Mouse (Mus musculus) layer of hippocampus, adult 8-10 months (tissue): Measurements from ENCODE around the gene Rps26. TPM values are rescaled to one million over a fixed set of nuclear protein-coding genes. Genes with fewer than 3 reads are reported as not detected.

Experiments
- microRNA-seq, 2 experiments: library from miRNA; unstranded; fragments of <30 nt; microRNA quantifications; one replicate each; pipeline ENCODE4 v1.2.0; 2022
- total RNA-seq, 4 experiments: library from RNA; stranded (reverse); gene quantifications; 2 replicates each; pipeline ENCODE4 v1.2.4; 2022

The Rps26 gene
- total RNA-seq, 4 experiments from 2014 or later: 141 to 325 (median 239) TPM

Small RNA genes lying within 50 kb of the gene (microRNA-seq; reads per million reads assigned to microRNA genes)
- 0 reads per million in 2 experiments for gene Mir6917

Other genes with a start within 250 kb of the Rps26 start
- 10 to 100 TPM; 46.3 to 57.3 (median 50.2) TPM for gene Ankrd52, start 249.6 kb downstream of the Rps26 start, total RNA-seq
- under 1 TPM in 3 of 4 experiments, not detected in 1; 0.35 to 0.45 (median 0.43) TPM for gene Slc39a5, start 225.5 kb downstream of the Rps26 start, total RNA-seq
- 100 to 1,000 TPM in 2 of 4 experiments, 10 to 100 TPM in 2; 94.4 to 107 (median 100) TPM for gene Nabp2, start 215.3 kb downstream of the Rps26 start, total RNA-seq
- gene Rnf41, start 215.1 kb downstream of the Rps26 start, total RNA-seq: 10 to 100 TPM; 71.7 to 79.9 (median 75.7) TPM
- gene Smarcc2, start 167.5 kb downstream of the Rps26 start, total RNA-seq: 100 to 1,000 TPM; 238 to 267 (median 258) TPM
- gene Myl6, start 132.6 kb downstream of the Rps26 start, total RNA-seq: 100 to 1,000 TPM; 486 to 591 (median 538) TPM
- gene Myl6b, start 128.1 kb downstream of the Rps26 start, total RNA-seq: 10 to 100 TPM; 18.4 to 23.6 (median 22.6) TPM
- gene Esyt1, start 100.9 kb downstream of the Rps26 start, total RNA-seq: 10 to 100 TPM in 2 of 4 experiments, 1 to 10 TPM in 2; 7.0 to 11.5 (median 9.3) TPM
- gene Zc3h10, start 79.0 kb downstream of the Rps26 start, total RNA-seq: 10 to 100 TPM; 12.7 to 17.0 (median 15.2) TPM
- gene Rpl41, start 77.4 kb downstream of the Rps26 start, total RNA-seq: 1,000 to 10,000 TPM; 1,259 to 1,817 (median 1,529) TPM
- gene Pa2g4, start 60.8 kb downstream of the Rps26 start, total RNA-seq: 10 to 100 TPM; 58.7 to 62.0 (median 59.0) TPM
- 1 to 10 TPM; 6.8 to 8.4 (median 8.1) TPM for gene Erbb3, start 37.1 kb downstream of the Rps26 start, total RNA-seq
- 10 to 100 TPM; 15.5 to 19.8 (median 16.2) TPM for gene Ikzf4, start 19.2 kb upstream of the Rps26 start, total RNA-seq
- gene Suox, start 47.3 kb upstream of the Rps26 start, total RNA-seq: 10 to 100 TPM; 12.0 to 16.6 (median 14.3) TPM
- gene Rab5b, start 69.5 kb upstream of the Rps26 start, total RNA-seq: 100 to 1,000 TPM; 132 to 151 (median 135) TPM
- 1 to 10 TPM in 3 of 4 experiments, under 1 TPM in 1; 0.62 to 2.4 (median 1.1) TPM for gene Pmel, start 77.4 kb upstream of the Rps26 start, total RNA-seq
- 1 to 10 TPM; 2.5 to 4.3 (median 3.4) TPM for gene Cdk2, start 78.3 kb upstream of the Rps26 start, total RNA-seq
- 10 to 100 TPM; 11.3 to 15.4 (median 13.9) TPM for gene Dgka, start 118.1 kb upstream of the Rps26 start, total RNA-seq
- gene Pym1, start 121.1 kb upstream of the Rps26 start, total RNA-seq: 10 to 100 TPM; 19.6 to 27.3 (median 25.7) TPM
- 1 to 10 TPM in 2 of 4 experiments, under 1 TPM in 2; 0.64 to 3.3 (median 1.5) TPM for gene Mmp19, start 164.2 kb upstream of the Rps26 start, total RNA-seq
- gene Dnajc14, start 177.3 kb upstream of the Rps26 start, total RNA-seq: 10 to 100 TPM; 60.8 to 71.5 (median 65.6) TPM
- gene Tmem198b, start 177.6 kb upstream of the Rps26 start, total RNA-seq: 10 to 100 TPM in 3 of 4 experiments, 1 to 10 TPM in 1; 9.5 to 13.9 (median 11.6) TPM
- gene Sarnp, start 190.6 kb upstream of the Rps26 start, total RNA-seq: 10 to 100 TPM; 32.7 to 41.2 (median 35.1) TPM
- 10 to 100 TPM in 1 of 4 experiments, 1 to 10 TPM in 3; 8.9 to 10.5 (median 9.6) TPM for gene Ormdl2, start 194.9 kb upstream of the Rps26 start, total RNA-seq